Mouse (Mus musculus) ES-Bruce4 (cell line): ENCODE data around the gene Banp.

Source experiments
- CTCF ChIP-seq: IDR thresholded peaks from one replicate; pipeline ENCODE4 v1.8.1; 2011; ENCODE audit warnings: low read depth, low read length
- POLR2A ChIP-seq: IDR thresholded peaks from one replicate; pipeline ENCODE4 v1.8.1; 2011; ENCODE audit warnings: low read length; ENCODE audit not compliant: insufficient read depth

DNA sequence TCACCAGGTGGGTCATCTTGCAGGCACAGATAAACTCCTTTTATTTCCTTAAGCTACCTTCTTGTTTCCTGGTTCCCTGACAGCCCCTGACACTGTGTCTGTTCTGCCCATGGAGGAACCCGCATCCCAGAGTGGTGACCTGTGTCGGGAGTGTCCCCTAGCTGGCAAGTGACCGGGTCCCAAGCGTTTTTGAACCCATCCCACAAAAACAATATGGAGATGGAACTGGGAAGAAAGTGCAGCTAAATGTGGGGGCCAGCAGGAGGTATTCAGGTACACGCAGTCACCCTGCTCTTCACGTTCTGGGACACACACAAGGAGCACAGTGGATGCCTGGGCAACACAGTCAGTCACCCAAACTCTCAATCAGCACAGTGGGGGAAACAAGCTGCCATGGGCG lies 3.2 kb upstream of the Banp start:
- TF ChIP-seq CTCF (no peak), POLR2A (no peak)
